Mouse (Mus musculus) heart, embryonic 14.5 days (tissue): ENCODE data around the gene Bloc1s6. TPM values are rescaled to one million over a fixed set of nuclear protein-coding genes. Genes with fewer than 3 reads are reported as not detected.

Source experiments
- ATAC-seq: fragments of 200-750 bp; cut with Nextera tagmentation; 2 replicates; pipeline ENCODE4 v1.8.0; 2017; ENCODE audit warnings: low read depth, moderate TSS enrichment; ENCODE audit not compliant: insufficient number of reproducible peaks, insufficient read depth, low FRiP score
- H3K27ac ChIP-seq, 2 experiments: fragments of 200-500 bp in 1 of 2; fragments of 300-500 bp in 1 of 2; sonication (generic) in 1 of 2; replicated peaks in 1 of 2; 2 replicates each; pipeline ENCODE4 v1.5.1; 2012 to 2014; ENCODE audit warnings: low read depth in 2 of 2, low read length in 2 of 2, control low read depth in 1 of 2, mild to moderate bottlenecking in 1 of 2, mixed read lengths in 1 of 2; ENCODE audit not compliant: control insufficient read depth in 1 of 2, insufficient read depth in 1 of 2
- H3K27me3 ChIP-seq: fragments of 300-500 bp; sonication (generic); 2 replicates; pipeline ENCODE4 v1.6.1; 2014; ENCODE audit warnings: mild to moderate bottlenecking, low read length, control low read depth; ENCODE audit not compliant: control insufficient read depth, insufficient read depth
- H3K36me3 ChIP-seq: fragments of 300-500 bp; sonication (generic); 2 replicates; pipeline ENCODE4 v1.6.1; 2014; ENCODE audit warnings: mild to moderate bottlenecking, control low read depth, low read length, mixed read lengths; ENCODE audit not compliant: control insufficient read depth, insufficient read depth
- H3K4me1 ChIP-seq, 2 experiments: fragments of 200-500 bp in 1 of 2; fragments of 300-500 bp in 1 of 2; sonication (generic) in 1 of 2; 2 replicates each; pipeline ENCODE4 v1.6.1; 2012 to 2014; ENCODE audit warnings: low read length in 2 of 2, control low read depth in 1 of 2, mixed read lengths in 1 of 2; ENCODE audit not compliant: control insufficient read depth in 2 of 2, insufficient read depth in 2 of 2
- H3K4me2 ChIP-seq: fragments of 300-500 bp; sonication (generic); 2 replicates; pipeline ENCODE4 v1.6.1; 2014; ENCODE audit warnings: mild to moderate bottlenecking, low read length
- H3K4me3 ChIP-seq, 2 experiments: fragments of 200-500 bp in 1 of 2; fragments of 300-500 bp in 1 of 2; sonication (generic) in 1 of 2; 2 replicates each; pipeline ENCODE4 v1.5.1; 2012 to 2014; ENCODE audit warnings: low read length in 2 of 2, mild to moderate bottlenecking in 2 of 2, control low read depth in 1 of 2, low read depth in 1 of 2, moderate library complexity in 1 of 2; ENCODE audit not compliant: control insufficient read depth in 1 of 2, insufficient read depth in 1 of 2
- H3K9ac ChIP-seq: fragments of 300-500 bp; sonication (generic); 2 replicates; pipeline ENCODE4 v1.6.1; 2014; ENCODE audit warnings: mild to moderate bottlenecking, low read length
- H3K9me3 ChIP-seq: fragments of 300-500 bp; sonication (generic); 2 replicates; pipeline ENCODE4 v1.6.1; 2016; ENCODE audit warnings: low read length, control low read depth; ENCODE audit not compliant: control insufficient read depth
- WGBS: fragments of 180-500 bp; shearing (Covaris S2); extraction: QIAGEN DNeasy Blood & Tissue Kit; methylation state at CpG from one replicate; pipeline ENCODE4 v1.1.7; 2014; 5-methylcytosine and 5-hydroxymethylcytosine counted together
- polyA plus RNA-seq: library from polyadenylated mRNA; unstranded; fragments of >200 nt; fragmentation: Nextera tagmentation; extraction: Ambion mirVana; gene quantifications from 2 replicates; pipeline ENCODE4 v1.2.1, GENCODE M21; 2014

Bloc1s6 gene
- polyA plus RNA-seq, 1 experiment from 2014 or later = 31.3 TPM

DNA sequence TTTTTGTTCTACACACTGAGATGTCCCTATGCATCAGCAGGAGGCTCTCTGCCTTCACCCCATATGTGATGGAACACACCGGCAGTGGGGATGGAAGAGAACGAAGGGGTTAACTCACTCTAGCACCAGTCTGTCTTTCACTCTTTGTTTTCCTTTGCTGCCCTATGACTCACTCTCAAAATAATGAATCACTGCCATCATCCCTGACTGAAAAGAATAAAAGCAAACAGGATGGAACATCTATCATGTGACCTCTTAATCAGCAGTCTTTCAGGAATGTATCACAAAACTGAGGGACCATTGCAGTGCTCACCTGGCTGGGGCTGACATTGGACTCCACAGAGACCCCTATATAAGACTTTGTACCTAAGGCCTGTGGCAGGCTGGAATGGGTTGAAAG lies 6.8 kb upstream of the Bloc1s6 start:
- Histone ChIP-seq H3K27ac (no peak overlapping the region), H3K9ac (no peak overlapping the region), H3K4me3 (no peak overlapping the region), H3K4me2 (no peak overlapping the region), H3K27me3 (0 out of 2 replicates have a peak, but pooled peaks cover 2% of the 10 kb centered on the region), H3K9me3 (no peaks in the 10 kb centered on the region), H3K36me3 (no peaks in the 10 kb centered on the region), H3K4me1 (no peaks in the 10 kb centered on the region)
- 65% methylated on average over 2 of the region's 2 CpGs for WGBS
- ATAC-seq = no peak

- WGBS = 29% methylated on average over 7 of the region's 7 CpGs
- no peak for ATAC-seq
These were observed 720 bp downstream of the Bloc1s6 start for GRCm38 (mm10) chr2:122739023-122739422.

GRCm38 (mm10) chr2:122746461-122746860 lies 8.2 kb downstream of the Bloc1s6 start:
- no peak for ATAC-seq
- H3K4me3 ChIP-seq = no peak overlapping the region
- H3K4me2 ChIP-seq = no peak overlapping the region
- no peaks in the 10 kb centered on the region for H3K9me3 ChIP-seq
- H3K36me3 ChIP-seq = peaks cover 55% of the 10 kb centered on the region
- no peaks in the 10 kb centered on the region for H3K27me3 ChIP-seq
- 87% methylated on average over 9 of the region's 9 CpGs for WGBS
- H3K27ac ChIP-seq = no peak overlapping the region
- H3K4me1 ChIP-seq = no peaks in the 10 kb centered on the region
- H3K9ac ChIP-seq = no peak overlapping the region

More at GRCm38 (mm10) chr2:122739023-122739422, 720 bp downstream of the Bloc1s6 start:
- 0 out of 2 replicates have a peak, but pooled peaks cover 2% of the 10 kb centered on the region for H3K27me3 ChIP-seq
- H3K4me3 ChIP-seq = peak overlapping the region; percentile 80 to 93
- peak overlapping the region; percentile 97 for H3K9ac ChIP-seq
- H3K9me3 ChIP-seq = no peaks in the 10 kb centered on the region
- H3K4me2 ChIP-seq = peak overlapping the region; percentile 74
- H3K36me3 ChIP-seq = peaks cover 5% of the 10 kb centered on the region; the same call in 1 of the 2 replicates
- H3K27ac ChIP-seq = peak overlapping the region; percentile 87 to 93
- peaks cover 0 to 10% of the 10 kb centered on the region in 2 experiments; a peak in 2 of 4 replicates for H3K4me1 ChIP-seq

DNA sequence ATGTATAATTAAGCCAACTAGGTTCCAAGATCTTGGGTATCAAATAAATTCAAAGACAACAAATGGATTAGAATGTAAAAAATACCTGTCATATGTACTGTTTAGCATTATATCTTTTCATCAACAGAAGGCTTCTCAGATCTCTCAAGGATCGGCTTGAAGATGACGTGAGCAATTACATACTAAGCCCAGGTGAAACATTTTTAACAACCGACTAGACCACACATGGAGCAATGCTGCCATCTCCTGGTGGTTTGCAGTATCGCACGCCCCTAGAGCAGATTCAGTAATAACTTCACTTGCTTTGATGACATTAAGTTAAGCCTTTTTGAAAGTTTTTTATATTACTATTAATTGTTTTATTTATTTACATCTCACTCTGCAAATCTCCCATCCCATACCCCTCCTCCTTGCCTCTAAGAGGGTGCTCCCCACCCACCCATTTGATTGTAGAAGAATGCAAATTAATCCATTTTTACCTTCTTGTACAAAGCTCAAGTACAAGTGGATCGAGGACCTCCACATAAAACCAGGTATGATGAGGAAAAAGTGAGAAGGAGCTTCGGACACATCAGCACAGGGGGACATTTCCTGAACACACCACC lies 15.5 kb downstream of the Bloc1s6 start:
- H3K9ac ChIP-seq = no peak overlapping the region
- no peak for ATAC-seq
- no peak overlapping the region for H3K27ac ChIP-seq
- H3K27me3 ChIP-seq = no peaks in the 10 kb centered on the region
- H3K4me3 ChIP-seq = no peak overlapping the region
- H3K4me2 ChIP-seq = no peak overlapping the region
- peaks cover 7% of the 10 kb centered on the region; the same call in 1 of the 2 replicates for H3K36me3 ChIP-seq
- WGBS = 12% methylated on average over 7 of the region's 7 CpGs
- no peaks in the 10 kb centered on the region for H3K4me1 ChIP-seq
- H3K9me3 ChIP-seq = no peaks in the 10 kb centered on the region

DNA sequence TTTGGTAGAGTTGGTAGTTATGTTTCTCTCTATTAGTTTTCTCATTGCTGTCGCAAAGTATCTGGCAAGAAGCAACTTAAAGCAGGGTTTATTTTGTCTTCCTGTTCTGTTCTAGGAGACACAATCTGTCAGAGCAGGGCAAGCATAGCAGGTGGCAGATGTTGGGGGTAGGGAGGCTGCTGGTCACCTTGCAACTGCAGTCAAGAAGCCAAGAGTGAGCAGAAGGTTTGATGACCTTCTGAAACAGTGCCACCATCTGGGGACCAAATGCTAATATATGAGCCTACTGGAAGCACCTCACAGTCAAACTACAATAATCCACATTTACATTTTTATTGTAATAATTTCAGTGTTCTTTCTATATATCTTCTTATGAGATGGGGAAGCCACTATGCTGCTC lies 21.5 kb downstream of the Bloc1s6 start:
- Histone ChIP-seq H3K4me2 (no peak overlapping the region), H3K4me1 (no peaks in the 10 kb centered on the region), H3K27me3 (no peaks in the 10 kb centered on the region), H3K36me3 (no peaks in the 10 kb centered on the region), H3K4me3 (no peak overlapping the region), H3K9me3 (no peaks in the 10 kb centered on the region), H3K9ac (no peak overlapping the region), H3K27ac (no peak overlapping the region)
- WGBS = 79% methylated on average over 1 of the region's 1 CpGs
- no peak for ATAC-seq

DNA sequence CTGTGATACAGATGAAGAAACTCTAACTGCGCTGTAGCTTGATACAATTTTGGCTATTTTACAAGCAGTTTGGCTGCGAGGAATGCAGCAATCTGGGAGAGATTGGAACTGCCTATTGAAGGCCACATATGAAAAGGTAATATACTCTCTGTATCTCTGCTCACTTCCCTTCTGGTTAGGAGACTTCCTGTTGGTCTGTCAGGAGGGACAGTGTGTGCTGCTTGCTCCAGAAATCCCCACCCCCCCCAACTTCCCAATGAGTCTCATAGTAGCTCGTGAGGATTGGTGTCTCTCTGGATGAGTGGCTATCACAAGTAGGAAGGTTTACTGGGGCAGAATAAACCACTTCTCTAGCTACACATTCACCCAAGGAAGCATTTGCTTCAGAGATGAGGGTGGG lies 24.7 kb downstream of the Bloc1s6 start:
- peaks cover 0 to 3% of the 10 kb centered on the region in 2 experiments; a peak in 1 of 4 replicates for H3K4me1 ChIP-seq
- WGBS = 48% methylated on average over 3 of the region's 3 CpGs
- 0 out of 2 replicates have a peak, but pooled peaks cover 4% of the 10 kb centered on the region for H3K27me3 ChIP-seq
- H3K36me3 ChIP-seq = no peaks in the 10 kb centered on the region
- no peak overlapping the region for H3K27ac ChIP-seq
- H3K4me2 ChIP-seq = no peak overlapping the region
- no peak overlapping the region for H3K4me3 ChIP-seq
- ATAC-seq = no peak
- H3K9ac ChIP-seq = no peak overlapping the region
- H3K9me3 ChIP-seq = no peaks in the 10 kb centered on the region

DNA sequence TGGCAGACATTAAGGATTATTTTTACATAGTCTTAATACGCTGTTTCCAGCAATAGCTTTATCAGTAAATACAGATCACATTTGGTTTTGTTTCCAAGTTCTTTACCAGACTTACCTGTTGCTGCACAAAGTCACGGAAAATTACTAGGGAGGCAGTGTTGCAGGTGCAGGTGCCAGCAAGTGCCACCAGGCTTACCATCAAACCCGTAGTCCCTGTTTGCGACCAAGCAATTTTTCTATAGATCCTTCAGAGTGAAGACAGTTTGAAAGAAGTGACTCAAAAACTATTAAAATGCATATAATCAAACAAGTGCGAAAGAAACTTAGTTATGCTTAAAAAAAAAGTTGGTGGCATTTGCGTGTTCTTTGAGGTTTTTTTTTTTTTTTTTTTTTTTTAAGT lies 26.2 kb downstream of the Bloc1s6 start:
- H3K4me1 ChIP-seq = peaks cover 0 to 3% of the 10 kb centered on the region in 2 experiments; a peak in 1 of 4 replicates
- no peaks in the 10 kb centered on the region for H3K36me3 ChIP-seq
- 59% methylated on average over 6 of the region's 6 CpGs for WGBS
- no peak overlapping the region; the same call in 1 of the 2 replicates for H3K9ac ChIP-seq
- no peak overlapping the region for H3K27ac ChIP-seq
- H3K4me2 ChIP-seq = peak overlapping the region; percentile 91
- 0 out of 2 replicates have a peak, but pooled peaks cover 4% of the 10 kb centered on the region for H3K27me3 ChIP-seq
- H3K4me3 ChIP-seq = peak overlapping the region in 1 of 2 experiments; percentile 55; a peak in 2 of 4 replicates
- no peaks in the 10 kb centered on the region for H3K9me3 ChIP-seq
- no peak for ATAC-seq
